Mouse (Mus musculus) MEL-GATA-1-ER (cell line): ENCODE results near the gene Ran.

Source experiments
- DNase-seq: peaks from one replicate; pipeline ENCODE4 v3.0.0-alpha.2; 2012; ENCODE audit warnings: low read depth; ENCODE audit errors: extremely low read depth

Gene Ran

DNA sequence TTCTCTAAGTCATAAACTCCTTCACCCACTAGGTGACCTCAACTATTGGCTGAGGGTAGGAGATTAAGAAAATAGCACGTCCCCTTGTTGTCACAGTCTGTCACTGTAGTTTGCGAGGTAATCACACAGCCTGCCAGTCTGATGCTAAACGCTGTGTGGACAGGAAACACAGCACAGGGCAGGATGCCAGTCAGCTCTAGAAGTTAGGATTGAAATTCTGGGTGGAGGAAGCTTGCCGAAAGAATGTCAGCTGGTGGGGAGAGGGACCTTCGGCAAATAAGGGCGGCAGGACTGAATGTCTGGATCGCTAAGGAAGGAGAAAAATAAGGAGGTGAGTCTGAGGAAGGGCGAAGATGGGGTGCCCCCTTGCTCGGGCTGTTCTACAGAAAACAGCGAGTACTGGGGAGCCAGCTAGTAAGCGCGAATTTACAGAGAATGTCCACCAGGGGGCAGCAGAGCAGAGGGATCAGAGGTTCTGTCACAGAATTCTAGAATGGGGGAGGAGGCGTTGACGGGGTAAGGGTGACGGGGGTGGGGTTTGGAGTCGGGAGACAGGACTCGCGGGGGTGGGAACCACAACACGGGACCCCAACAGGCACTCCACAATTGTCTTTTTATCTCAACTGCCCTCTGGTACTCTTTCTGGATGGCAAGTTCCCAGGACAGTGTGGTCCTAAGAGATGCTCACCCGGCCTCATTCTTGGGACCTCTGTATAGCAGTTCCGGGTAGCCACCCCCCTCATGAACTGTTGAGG lies 43.3 kb downstream of the Ran start:
- peak; percentile 75 for DNase-seq

DNA sequence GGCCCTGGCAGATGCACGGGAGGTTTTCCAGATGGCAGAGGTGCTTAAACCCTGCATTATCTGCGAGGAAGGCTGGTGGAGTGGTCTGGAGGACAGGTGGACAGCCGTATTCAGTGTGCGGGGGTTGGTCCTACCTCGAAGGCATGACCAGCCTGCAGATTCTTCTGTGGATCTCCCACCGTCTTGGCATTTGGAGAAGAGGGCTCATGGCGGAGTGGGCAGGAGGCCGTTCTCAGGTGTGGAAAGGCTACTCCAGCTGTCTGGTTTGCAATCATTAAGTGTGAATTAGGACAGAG lies 43.9 kb downstream of the Ran start:
- DNase-seq: no peak

DNA sequence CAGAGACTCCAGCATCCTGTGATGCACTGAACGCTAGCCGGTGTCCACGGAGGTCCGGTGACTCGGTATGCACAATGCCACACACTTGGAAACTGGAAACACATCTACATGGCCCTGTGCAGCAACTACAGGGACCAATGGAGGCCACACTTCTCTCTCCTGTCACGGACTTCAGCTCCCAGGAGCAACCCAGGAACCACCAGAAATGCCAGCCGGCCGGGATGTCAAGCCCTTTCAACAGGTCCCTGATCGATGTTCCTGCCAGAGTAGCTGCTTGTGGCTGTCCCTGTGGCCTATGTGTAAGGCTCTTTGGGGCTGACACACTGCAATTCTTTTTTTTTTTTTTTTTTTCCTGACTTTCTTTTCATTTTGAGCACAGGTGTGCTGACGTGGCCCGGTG lies 44.3 kb downstream of the Ran start:
- no peak for DNase-seq

DNA sequence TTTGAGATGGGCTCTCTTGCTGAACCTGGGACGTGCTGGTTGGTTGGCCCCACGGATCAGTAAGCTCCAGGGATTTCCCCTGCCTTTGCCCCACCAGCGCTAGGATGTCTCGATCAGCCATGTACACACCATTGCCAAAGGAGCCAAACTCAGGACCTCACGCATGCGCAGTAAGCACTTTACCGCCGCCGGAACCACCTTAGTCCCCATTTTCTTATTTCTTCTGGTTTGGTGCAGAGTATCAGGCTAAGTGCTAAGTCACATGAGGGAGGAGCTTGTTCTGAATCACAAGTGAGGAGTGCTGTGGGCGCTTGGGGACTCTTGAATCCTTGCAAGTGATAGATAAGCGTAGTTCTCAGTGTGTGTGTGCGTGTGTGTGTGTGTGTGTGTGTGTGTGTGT lies 45.4 kb downstream of the Ran start:
- DNase-seq: peak; percentile 96

DNA sequence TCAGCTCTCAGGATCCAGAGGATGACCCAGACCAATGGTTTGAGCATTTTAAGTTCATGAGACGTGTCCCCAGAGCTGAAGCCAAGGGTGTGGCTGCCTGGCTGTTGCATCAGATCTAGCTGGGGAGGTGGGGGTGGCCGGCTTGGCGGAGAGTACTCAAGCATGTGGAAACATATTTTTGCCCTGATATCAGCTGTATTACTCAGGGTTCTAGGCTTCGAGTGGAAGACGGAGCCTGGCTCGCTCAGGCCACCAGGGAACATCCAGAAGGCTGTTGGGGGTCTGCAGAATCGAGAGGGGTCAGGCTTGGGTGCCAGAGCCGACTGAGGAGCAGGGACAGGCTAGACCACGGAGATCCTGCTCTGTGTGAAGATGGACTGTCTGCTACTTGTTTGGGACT lies 46.1 kb downstream of the Ran start:
- no peak for DNase-seq

DNA sequence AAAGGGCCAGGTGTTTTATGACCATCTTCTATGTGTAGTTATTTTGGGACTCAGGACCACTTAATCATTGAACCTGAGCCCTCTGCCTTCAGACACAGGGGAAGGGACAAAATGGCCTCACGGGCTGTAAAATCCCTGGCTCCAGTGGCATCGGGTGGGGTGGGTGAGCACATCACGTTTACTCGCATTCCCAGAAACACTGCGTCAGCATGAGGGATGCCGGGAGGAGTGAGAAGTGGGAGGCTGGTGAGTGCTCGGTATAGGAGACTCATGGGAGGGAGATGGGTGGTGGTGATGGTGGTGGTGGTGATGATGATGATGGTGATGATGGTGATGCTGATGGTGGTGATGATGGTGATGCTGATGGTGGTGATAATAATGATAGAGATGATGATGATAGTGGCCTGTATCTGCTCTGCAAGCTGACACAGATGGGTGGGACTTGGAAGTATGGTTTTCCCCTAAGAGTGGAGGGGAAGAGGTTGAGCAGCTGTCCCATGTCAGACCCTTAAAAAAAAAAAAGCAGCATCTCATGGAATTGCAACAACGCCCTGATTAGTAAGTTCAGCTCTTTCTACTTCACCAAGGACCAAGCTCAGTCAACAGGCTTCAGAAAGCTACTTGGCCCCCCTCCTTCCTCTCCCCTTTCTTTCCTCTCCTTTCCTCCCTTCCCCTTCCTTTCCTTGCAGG lies 46.8 kb downstream of the Ran start:
- DNase-seq: no peak

DNA sequence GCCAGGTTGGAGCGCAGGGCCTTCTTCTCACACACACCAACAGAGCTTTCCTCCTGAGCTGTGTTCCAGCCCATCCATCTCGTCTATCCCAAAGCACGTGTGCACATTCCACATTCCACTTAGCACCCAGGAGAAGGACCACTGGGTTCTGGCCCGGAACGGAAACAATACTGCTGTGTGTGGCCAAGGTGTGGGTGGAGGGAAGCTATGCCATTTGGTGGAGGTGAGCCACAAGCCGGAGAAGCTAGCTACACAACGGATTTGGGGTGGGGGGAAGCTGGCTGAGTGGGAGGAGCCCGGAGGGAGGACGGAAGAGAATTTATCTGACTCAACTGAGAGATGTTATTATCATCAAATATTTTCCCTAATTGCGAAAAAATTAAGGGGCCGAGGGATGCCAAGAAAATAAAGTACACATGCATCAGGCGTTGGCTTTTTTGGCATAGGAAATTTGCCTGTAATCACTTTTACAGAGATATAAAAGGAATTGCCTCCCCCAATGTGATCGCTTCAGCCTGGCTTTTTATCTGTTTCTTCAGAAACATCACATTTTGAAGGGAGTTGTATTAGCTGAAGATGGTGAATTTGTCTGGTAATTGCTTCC lies 47.5 kb downstream of the Ran start:
- no peak for DNase-seq

DNA sequence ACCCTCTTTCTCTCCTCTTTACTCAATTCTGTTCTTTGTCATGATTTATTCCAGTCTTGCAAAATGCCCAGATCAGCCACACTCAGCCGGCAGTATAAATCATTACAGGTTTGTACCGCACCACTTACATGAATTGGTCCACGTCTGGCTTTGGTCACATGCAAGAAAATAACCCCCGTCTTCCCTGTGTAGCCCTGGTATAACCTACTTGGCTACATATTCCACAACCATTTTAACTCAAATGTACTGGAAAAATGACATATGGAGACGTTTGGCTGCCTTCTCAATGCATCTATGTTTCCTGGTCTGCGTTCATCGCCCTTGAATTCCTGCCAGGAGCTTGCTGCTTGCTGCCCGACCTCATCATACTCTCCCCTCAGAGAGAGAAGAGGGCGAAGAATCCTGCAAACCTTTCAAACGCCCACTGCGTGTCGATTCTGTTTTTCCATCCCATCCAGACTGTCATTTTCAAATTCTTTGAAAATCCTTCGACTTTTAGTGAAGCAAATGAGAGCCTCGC lies 52.0 kb downstream of the Ran start:
- no peak for DNase-seq

DNA sequence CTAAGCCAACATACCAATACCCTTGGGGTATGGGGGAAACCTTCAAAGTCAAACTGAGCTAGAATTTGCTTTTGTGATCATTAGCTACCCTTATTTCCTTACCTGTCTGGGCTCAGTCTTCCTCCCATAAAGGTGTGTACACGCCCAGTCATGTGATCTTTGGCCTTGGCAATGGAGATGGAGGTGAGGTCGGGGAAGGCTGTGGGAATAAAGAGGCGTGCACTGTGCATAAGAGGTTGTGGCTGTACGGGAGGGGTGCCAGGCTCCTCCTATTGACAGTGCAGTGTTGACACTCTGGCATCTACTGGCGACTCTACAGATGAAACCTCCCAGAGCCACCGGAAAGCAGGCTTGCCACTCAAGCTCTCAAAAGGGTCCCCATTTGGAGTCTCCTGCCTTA lies 53.5 kb downstream of the Ran start:
- DNase-seq: no peak
